Mouse (Mus musculus): ENCODE data around the gene Gm49320. TPM values are rescaled to one million over a fixed set of nuclear protein-coding genes. Genes with fewer than 3 reads are reported as not detected.

The Gm49320 gene
- polyA plus RNA-seq, 1 experiment, result not detected

- TF ChIP-seq CTCF (IDR thresholded peaks at IDR 0.05; ENCODE audit: control insufficient read depth, insufficient read depth, low read length) (no peak), POLR2A (IDR thresholded peaks at IDR 0.05; ENCODE audit: borderline replicate concordance, control insufficient read depth, low read depth, low read length) (no peak)
- peaks cover 4% of the 10 kb centered on the region; the same call in 1 of the 2 replicates for H3K4me1 ChIP-seq (ENCODE audit: control insufficient read depth, insufficient read depth, low read length)
- H3K4me3 ChIP-seq (replicated peaks; ENCODE audit: control insufficient read depth, low read depth, low read length), result peak overlapping the region; percentile 98
- H3K27ac ChIP-seq (ENCODE audit: control insufficient read depth, insufficient read depth, low read depth, low read length, poor library complexity), result peak overlapping the region; percentile 70
- 17% methylated on average over 15 of the region's 15 CpGs for WGBS
Observed at GRCm38 (mm10) chr8:4237814-4238433, 741 bp upstream of the Gm49320 start.

GRCm38 (mm10) chr8:4239193-4239890 lies 677 bp downstream of the Gm49320 start:
- H3K4me3 ChIP-seq (replicated peaks; ENCODE audit: control insufficient read depth, low read depth, low read length), result peak overlapping the region; percentile 98
- peak overlapping the region; percentile 91 for H3K27ac ChIP-seq (ENCODE audit: control insufficient read depth, insufficient read depth, low read depth, low read length, poor library complexity)
- no peak for TF ChIP-seq POLR2A (IDR thresholded peaks at IDR 0.05; ENCODE audit: borderline replicate concordance, control insufficient read depth, low read depth, low read length)
- 4% methylated on average over 19 of the region's 19 CpGs for WGBS
- peaks cover 4% of the 10 kb centered on the region; the same call in 1 of the 2 replicates for H3K4me1 ChIP-seq (ENCODE audit: control insufficient read depth, insufficient read depth, low read length)

- Histone ChIP-seq H3K4me1 (ENCODE audit: control insufficient read depth, insufficient read depth, low read length) (no peaks in the 10 kb centered on the region; the same call in 1 of the 2 replicates), H3K27ac (ENCODE audit: control insufficient read depth, insufficient read depth, low read depth, low read length, poor library complexity) (no peak overlapping the region), H3K4me3 (replicated peaks; ENCODE audit: control insufficient read depth, low read depth, low read length) (no peak overlapping the region)
- no peak for TF ChIP-seq POLR2A (IDR thresholded peaks at IDR 0.05; ENCODE audit: borderline replicate concordance, control insufficient read depth, low read depth, low read length)
- TF ChIP-seq CTCF (IDR thresholded peaks at IDR 0.05; ENCODE audit: control insufficient read depth, insufficient read depth, low read length), result no peak
- WGBS, result 94% methylated on average over 5 of the region's 5 CpGs
Observed at GRCm38 (mm10) chr8:4245061-4245460, 6.4 kb downstream of the Gm49320 start.

- no peak overlapping the region for H3K27ac ChIP-seq (ENCODE audit: control insufficient read depth, insufficient read depth, low read depth, low read length, poor library complexity)
- TF ChIP-seq POLR2A (IDR thresholded peaks at IDR 0.05; ENCODE audit: borderline replicate concordance, control insufficient read depth, low read depth, low read length), result no peak
- no peak for TF ChIP-seq CTCF (IDR thresholded peaks at IDR 0.05; ENCODE audit: control insufficient read depth, insufficient read depth, low read length)
- 90% methylated on average over 13 of the region's 13 CpGs for WGBS
- no peak overlapping the region for H3K4me3 ChIP-seq (replicated peaks; ENCODE audit: control insufficient read depth, low read depth, low read length)
- H3K4me1 ChIP-seq (ENCODE audit: control insufficient read depth, insufficient read depth, low read length), result no peaks in the 10 kb centered on the region
Observed at GRCm38 (mm10) chr8:4245737-4246136, 7.1 kb downstream of the Gm49320 start.

DNA sequence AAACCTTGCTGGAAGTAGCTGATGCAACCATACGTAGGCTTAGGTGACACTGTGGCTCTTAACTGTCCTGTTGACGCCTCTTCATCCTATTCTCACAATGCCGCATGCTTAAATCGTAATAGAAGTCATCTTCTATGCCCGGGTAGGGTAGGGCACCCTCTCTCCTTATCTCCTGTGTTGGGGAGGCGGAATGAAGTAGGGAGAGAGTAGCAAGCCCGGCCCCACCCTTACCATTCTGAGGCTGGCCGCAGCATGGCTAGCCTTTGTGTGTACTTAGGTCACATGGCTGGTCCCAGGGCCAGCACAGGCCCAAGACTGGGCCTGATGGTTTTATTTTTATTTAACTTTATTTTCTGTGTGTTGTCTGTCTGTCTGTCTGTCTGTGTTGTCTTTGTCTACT lies 8.6 kb downstream of the Gm49320 start:
- no peak for TF ChIP-seq POLR2A (IDR thresholded peaks at IDR 0.05; ENCODE audit: borderline replicate concordance, control insufficient read depth, low read depth, low read length)
- no peak for TF ChIP-seq CTCF (IDR thresholded peaks at IDR 0.05; ENCODE audit: control insufficient read depth, insufficient read depth, low read length)
- H3K4me1 ChIP-seq (ENCODE audit: control insufficient read depth, insufficient read depth, low read length), result no peaks in the 10 kb centered on the region
- H3K4me3 ChIP-seq (replicated peaks; ENCODE audit: control insufficient read depth, low read depth, low read length), result no peak overlapping the region
- H3K27ac ChIP-seq (ENCODE audit: control insufficient read depth, insufficient read depth, low read depth, low read length, poor library complexity), result no peak overlapping the region
- 79% methylated on average over 8 of the region's 8 CpGs for WGBS

DNA sequence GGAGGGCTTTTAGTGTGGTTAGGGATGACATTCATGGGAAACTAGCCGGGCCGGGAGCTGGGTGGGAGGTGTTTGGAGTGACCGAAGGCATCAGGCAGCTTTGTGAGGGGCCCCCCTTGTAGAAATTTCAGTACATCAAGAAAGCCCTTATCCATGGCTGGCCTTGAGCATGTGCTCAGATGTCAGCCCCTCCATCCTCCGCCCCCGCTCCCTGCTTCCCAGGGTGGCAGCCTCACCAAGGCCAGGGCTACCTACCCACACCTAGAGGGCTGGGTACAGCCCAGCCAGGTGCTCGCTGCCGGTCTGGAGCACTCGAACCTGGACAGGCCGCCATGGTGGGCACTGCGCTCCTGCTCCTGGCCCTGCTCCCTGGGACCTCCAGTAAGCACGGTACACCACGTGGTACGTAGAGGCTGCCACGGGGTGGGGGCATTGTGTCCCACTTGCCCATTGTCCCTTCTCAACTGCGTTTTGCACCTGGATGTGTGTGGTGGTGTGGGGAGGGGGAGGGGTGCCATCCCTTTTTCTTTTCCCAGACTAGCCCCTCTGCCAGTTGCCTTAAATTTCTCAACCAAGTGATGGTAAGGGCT lies 9.4 kb downstream of the Gm49320 start, which contains the start of gene Tgfbr3l:
TSS of gene Tgfbr3l (plus strand) at position 264 of the 590 bp plus-strand sequence.
- Histone ChIP-seq H3K4me1 (ENCODE audit: control insufficient read depth, insufficient read depth, low read length) (no peaks in the 10 kb centered on the region; the same call in 1 of the 2 replicates), H3K27ac (ENCODE audit: control insufficient read depth, insufficient read depth, low read depth, low read length, poor library complexity) (no peak within 1 kb of the TSS; the same call in 1 of the 2 replicates), H3K4me3 (replicated peaks; ENCODE audit: control insufficient read depth, low read depth, low read length) (no peak within 1 kb of the TSS)
- 89% methylated on average over 15 of the region's 15 CpGs for WGBS
- no peak for TF ChIP-seq POLR2A (IDR thresholded peaks at IDR 0.05; ENCODE audit: borderline replicate concordance, control insufficient read depth, low read depth, low read length)
- TF ChIP-seq CTCF (IDR thresholded peaks at IDR 0.05; ENCODE audit: control insufficient read depth, insufficient read depth, low read length), result no peak

DNA sequence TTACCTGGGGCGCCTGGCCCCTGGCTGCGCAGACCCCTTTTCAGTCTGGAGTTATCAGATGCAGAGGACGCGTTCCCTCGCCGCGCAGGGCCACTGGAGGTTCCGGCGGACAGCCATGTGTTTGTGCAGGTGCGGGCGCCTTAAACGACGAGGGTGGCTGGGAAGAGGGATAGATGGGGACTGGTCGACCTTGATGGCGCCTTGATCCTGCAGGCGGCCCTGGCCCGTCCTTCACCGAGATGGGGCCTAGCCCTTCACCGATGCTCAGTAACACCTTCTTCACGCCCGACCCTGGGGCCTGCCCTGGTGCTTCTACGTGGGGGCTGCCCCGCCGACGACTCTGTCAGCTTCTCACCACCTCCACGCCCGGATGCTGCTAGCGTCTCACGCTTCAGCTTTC lies 10.5 kb downstream of the Gm49320 start:
- H3K4me3 ChIP-seq (replicated peaks; ENCODE audit: control insufficient read depth, low read depth, low read length), result no peak overlapping the region
- H3K27ac ChIP-seq (ENCODE audit: control insufficient read depth, insufficient read depth, low read depth, low read length, poor library complexity), result no peak overlapping the region
- 86% methylated on average over 29 of the region's 29 CpGs for WGBS
- no peak for TF ChIP-seq POLR2A (IDR thresholded peaks at IDR 0.05; ENCODE audit: borderline replicate concordance, control insufficient read depth, low read depth, low read length)
- no peak for TF ChIP-seq CTCF (IDR thresholded peaks at IDR 0.05; ENCODE audit: control insufficient read depth, insufficient read depth, low read length)
- peaks cover 2% of the 10 kb centered on the region; the same call in 1 of the 2 replicates for H3K4me1 ChIP-seq (ENCODE audit: control insufficient read depth, insufficient read depth, low read length)

DNA sequence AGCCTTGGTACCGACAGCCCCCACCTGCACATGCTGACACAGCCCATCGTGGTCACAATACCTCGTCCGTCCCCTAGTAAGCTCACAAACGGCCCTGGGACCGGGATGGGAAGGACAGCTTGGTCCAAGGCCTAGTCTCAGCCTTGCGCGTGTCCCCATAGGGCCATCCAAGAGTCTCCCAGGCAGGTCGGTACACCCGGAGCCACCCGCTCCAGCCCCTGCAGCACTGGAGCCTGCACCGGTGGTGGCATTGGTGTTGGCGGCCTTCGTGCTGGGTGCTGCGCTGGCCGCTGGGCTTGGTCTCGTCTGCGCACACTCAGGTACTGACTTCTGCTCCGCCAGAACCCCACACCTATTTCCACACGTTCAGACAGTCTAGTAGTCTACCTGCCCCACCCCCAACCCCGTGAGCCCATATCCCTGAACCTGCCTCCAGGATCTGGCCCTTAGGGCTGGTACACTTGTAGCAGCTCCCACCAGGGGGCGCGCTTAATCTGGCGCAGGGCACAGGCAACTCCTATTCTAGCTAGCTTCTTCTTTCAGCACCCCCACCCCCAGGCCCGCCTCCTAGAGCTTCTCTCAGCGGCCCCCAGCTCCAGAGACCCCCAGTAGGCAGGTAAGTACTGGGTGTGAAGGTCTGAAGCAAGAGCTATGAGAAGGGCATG lies 11.8 kb downstream of the Gm49320 start:
- 54% methylated on average over 26 of the region's 26 CpGs for WGBS

More for the DNA sequence above, 11.8 kb downstream of the Gm49320 start:
- TF ChIP-seq CTCF (IDR thresholded peaks at IDR 0.05; ENCODE audit: control insufficient read depth, insufficient read depth, low read length) (peak; percentile 88), POLR2A (IDR thresholded peaks at IDR 0.05; ENCODE audit: borderline replicate concordance, control insufficient read depth, low read depth, low read length) (no peak)
- H3K4me3 ChIP-seq (replicated peaks; ENCODE audit: control insufficient read depth, low read depth, low read length), result no peak overlapping the region
- H3K27ac ChIP-seq (ENCODE audit: control insufficient read depth, insufficient read depth, low read depth, low read length, poor library complexity), result no peak overlapping the region
- H3K4me1 ChIP-seq (ENCODE audit: control insufficient read depth, insufficient read depth, low read length), result peaks cover 2% of the 10 kb centered on the region; the same call in 1 of the 2 replicates

All from bone marrow, adult 2 months (tissue).